Mouse (Mus musculus) ES-E14 (cell line): ENCODE results near the gene Slc27a4. TPM values are rescaled to one million over a fixed set of nuclear protein-coding genes. Genes with fewer than 3 reads are reported as not detected.

Experiments
- DNase-seq: peaks from one replicate; pipeline ENCODE4 v3.0.0-alpha.2; 2013; ENCODE audit warnings: low read depth, low spot score
- H3K27ac ChIP-seq: 2 replicates; pipeline ENCODE4 v1.5.1; 2012; ENCODE audit warnings: low read depth, mild to moderate bottlenecking, low read length, moderate library complexity, mixed read lengths; ENCODE audit not compliant: poor library complexity, insufficient read depth, severe bottlenecking
- H3K36me3 ChIP-seq: 2 replicates; pipeline ENCODE4 v1.6.1; 2012; ENCODE audit warnings: mild to moderate bottlenecking, low read length, moderate library complexity, mixed read lengths; ENCODE audit not compliant: control insufficient read depth, poor library complexity, insufficient read depth, severe bottlenecking
- H3K4me1 ChIP-seq, 2 experiments: fragments of 150-350 bp in 1 of 2; sonication (generic) in 1 of 2; 2 replicates each; pipeline ENCODE4 v1.6.1; 2012; ENCODE audit warnings: low read length in 2 of 2, mild to moderate bottlenecking in 1 of 2, mixed read lengths in 1 of 2; ENCODE audit not compliant: control insufficient read depth in 2 of 2, insufficient read depth in 2 of 2, poor library complexity in 1 of 2
- H3K4me3 ChIP-seq, 2 experiments: fragments of 150-350 bp in 1 of 2; sonication (generic) in 1 of 2; 2 replicates each; pipeline ENCODE4 v1.5.1; 2012; ENCODE audit warnings: low read length in 2 of 2, low read depth in 1 of 2, mild to moderate bottlenecking in 1 of 2, mixed read lengths in 1 of 2; ENCODE audit not compliant: insufficient read depth in 1 of 2, poor library complexity in 1 of 2, severe bottlenecking in 1 of 2
- H3K9ac ChIP-seq: 2 replicates; pipeline ENCODE4 v1.6.1; 2012; ENCODE audit warnings: low read depth, mild to moderate bottlenecking, low read length, mixed read lengths; ENCODE audit not compliant: poor library complexity, insufficient read depth, severe bottlenecking
- H3K9me3 ChIP-seq: fragments of 150-350 bp; sonication (generic); 2 replicates; pipeline ENCODE4 v1.6.1; 2012; ENCODE audit warnings: low read depth, mild to moderate bottlenecking, low read length; ENCODE audit not compliant: control insufficient read depth, insufficient read depth
- CHD2 ChIP-seq: IDR thresholded peaks from 2 replicates; pipeline ENCODE4 v1.6.1; 2014; ENCODE audit warnings: mild to moderate bottlenecking, low read depth, low read length, inconsistent platforms
- HCFC1 ChIP-seq: IDR thresholded peaks from 2 replicates; pipeline ENCODE4 v1.6.1; 2012; ENCODE audit warnings: low read length, inconsistent platforms, borderline replicate concordance; ENCODE audit not compliant: insufficient read depth
- MAFK ChIP-seq: IDR thresholded peaks from 2 replicates; pipeline ENCODE4 v1.6.1; 2014; ENCODE audit warnings: mild to moderate bottlenecking, low read depth, low read length, inconsistent platforms; ENCODE audit not compliant: insufficient read depth
- ZC3H11A ChIP-seq: IDR thresholded peaks from 2 replicates; pipeline ENCODE4 v1.6.1; 2012; ENCODE audit warnings: low read depth, mild to moderate bottlenecking, inconsistent platforms, low read length, borderline replicate concordance
- ZNF384 ChIP-seq: IDR thresholded peaks from 2 replicates; pipeline ENCODE4 v1.6.1; 2012; ENCODE audit warnings: low read depth, low read length, inconsistent platforms
- in situ Hi-C, 2 experiments: fragments of 600-800 bp; cut with MboI; formaldehyde crosslinking; loops; one replicate each; pipeline ENCODE4 v1.15.1; 2025; ENCODE audit warnings: low sequenced_read_pairs in 2 of 2, inconsistent platforms in 1 of 2; ENCODE audit not compliant: unreplicated experiment in 2 of 2
- total RNA-seq: library from RNA; depleted of rRNA; stranded (reverse); fragments of 300-350 nt; gene quantifications from 2 replicates; pipeline ENCODE4 v1.2.3, GENCODE M21; 2012; rRNA removed

Gene Slc27a4
- total RNA-seq, result 38.9 and 47.7 TPM in 2 replicates

GRCm38 (mm10) chr2:29802075-29802826, at the start of gene Slc27a4:
Slc27a4 (plus strand) TSS chr2:29802634.
- in situ Hi-C loops, result no loop called here
- DNase-seq, result peak; percentile 88

GRCm38 (mm10) chr2:29755693-29756092, 46.7 kb upstream of the Slc27a4 start:
- no peak overlapping the region for H3K27ac ChIP-seq
- H3K4me3 ChIP-seq, result no peak overlapping the region
- H3K9ac ChIP-seq, result no peak overlapping the region
- H3K9me3 ChIP-seq, result no peaks in the 10 kb centered on the region
- TF ChIP-seq MAFK (no peak), ZC3H11A (no peak), ZNF384 (no peak), HCFC1 (no peak), CHD2 (no peak)
- no peaks in the 10 kb centered on the region for H3K36me3 ChIP-seq
- in situ Hi-C loops, result no loop called here
- 0 out of 4 replicates have a peak, but pooled peaks cover 0 to 2% of the 10 kb centered on the region in 2 experiments for H3K4me1 ChIP-seq
- no peak for DNase-seq

More at GRCm38 (mm10) chr2:29802075-29802826, at the start of gene Slc27a4:
- peak within 1 kb of the TSS; percentile 85 for H3K9ac ChIP-seq
- H3K27ac ChIP-seq, result no peak within 1 kb of the TSS
- peaks cover 9% of the 10 kb centered on the region for H3K36me3 ChIP-seq
- peak; percentile 97 for TF ChIP-seq HCFC1
- TF ChIP-seq ZNF384, result no peak
- TF ChIP-seq MAFK, result no peak
- no peak for TF ChIP-seq ZC3H11A
- TF ChIP-seq CHD2, result no peak
- no peaks in the 10 kb centered on the region for H3K9me3 ChIP-seq
- peaks cover 0 to 3% of the 10 kb centered on the region in 2 experiments; a peak in 1 of 4 replicates for H3K4me1 ChIP-seq
- peak within 1 kb of the TSS; percentile 86 to 92 for H3K4me3 ChIP-seq

GRCm38 (mm10) chr2:29764831-29765230, 37.6 kb upstream of the Slc27a4 start:
- no peak for DNase-seq
- no peak overlapping the region for H3K27ac ChIP-seq
- TF ChIP-seq ZNF384 (no peak), ZC3H11A (peak; percentile 65; the same call in 1 of the 2 replicates)
- no peaks in the 10 kb centered on the region for H3K36me3 ChIP-seq
- H3K4me3 ChIP-seq, result no peak overlapping the region
- no peaks in the 10 kb centered on the region for H3K9me3 ChIP-seq
- in situ Hi-C loops, result loop anchor here in 1 of 2 experiments (10.0 kb wide), 1 partner anchor 90 kb away; no protein-coding TSS in a partner anchor
- H3K4me1 ChIP-seq, result peaks cover 0 to 12% of the 10 kb centered on the region in 2 experiments; a peak in 1 of 4 replicates
- no peak overlapping the region for H3K9ac ChIP-seq

GRCm38 (mm10) chr2:29767976-29768709, 34.3 kb upstream of the Slc27a4 start:
- H3K27ac ChIP-seq, result no peak overlapping the region
- DNase-seq, result no peak
- H3K9ac ChIP-seq, result no peak overlapping the region
- no peaks in the 10 kb centered on the region for H3K9me3 ChIP-seq
- TF ChIP-seq CHD2, result no peak
- no peak for TF ChIP-seq HCFC1
- TF ChIP-seq MAFK, result no peak
- TF ChIP-seq ZC3H11A, result no peak
- TF ChIP-seq ZNF384, result no peak
- peaks cover 0 to 12% of the 10 kb centered on the region in 2 experiments; a peak in 1 of 4 replicates for H3K4me1 ChIP-seq
- H3K36me3 ChIP-seq, result no peaks in the 10 kb centered on the region
- H3K4me3 ChIP-seq, result no peak overlapping the region
- in situ Hi-C loops, result loop anchor here in 1 of 2 experiments (10.0 kb wide), 1 partner anchor 87 kb away; no protein-coding TSS in a partner anchor
